8 mouse cellular contexts compared by ENCODE assay signal in the genomic region with DNA sequence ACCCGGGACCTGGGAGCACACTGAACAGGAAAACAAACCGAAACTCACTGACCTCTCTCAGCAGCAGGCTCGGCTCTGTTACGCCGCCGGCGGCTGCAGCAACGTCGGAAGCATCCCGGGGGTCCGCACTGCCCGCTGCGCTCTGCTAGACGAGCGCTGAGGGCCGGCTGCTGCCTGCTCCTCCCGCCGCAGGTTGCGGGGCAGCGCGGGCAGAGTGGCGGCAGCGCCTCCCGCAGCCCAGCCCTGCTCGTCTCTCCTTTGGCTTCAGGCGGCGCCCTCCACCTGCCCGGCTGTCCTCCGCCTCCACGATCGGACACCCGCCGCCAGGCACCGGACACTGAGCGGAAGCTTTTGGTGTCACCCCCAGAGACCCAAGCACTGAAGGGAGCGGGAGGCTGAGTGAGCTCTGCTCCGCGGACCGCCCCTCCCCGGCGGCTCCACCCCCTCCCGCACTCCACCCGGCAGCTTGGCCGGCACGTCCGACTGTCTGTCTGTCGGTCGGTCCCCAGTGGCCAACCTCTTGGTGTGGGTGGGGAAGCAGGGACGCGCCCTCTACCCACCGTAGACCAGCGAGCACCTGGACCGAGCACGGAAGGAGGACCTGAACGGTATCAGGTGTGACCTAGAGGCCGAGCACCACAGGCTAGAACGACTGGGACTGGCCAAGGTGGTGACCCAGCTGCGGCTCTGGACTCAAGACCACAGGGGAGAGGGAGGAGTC. TPM values are rescaled to one million over a fixed set of nuclear protein-coding genes. Genes with fewer than 3 reads are reported as not detected.
A peak's percentile ranks its signal among the peaks of the same experiment; 100 is the strongest.
DNase-seq lines count a peak whose midpoint lies in the region; ATAC-seq and TF ChIP-seq lines count a peak whose summit lies in the region.

A gene (minus strand): TSS at position 420 of the 721 bp plus-strand sequence.

- H3K4me1 ChIP-seq in E14TG2a.4 (replicated peaks; ENCODE audit: low read depth, low read length): peaks cover 9% of the 10 kb centered on the region
- no peaks in the 10 kb centered on the region for H3K4me1 ChIP-seq in forebrain, embryonic 11.5 days (replicated peaks; ENCODE audit: control insufficient read depth, insufficient read depth, low read length)
- H3K4me1 ChIP-seq in heart, embryonic 16.5 days (ENCODE audit: control insufficient read depth, insufficient read depth, low read length): peaks cover 2% of the 10 kb centered on the region; the same call in 1 of the 2 replicates
- H3K4me1 ChIP-seq in liver, postnatal 0 days (ENCODE audit: insufficient read depth): no peaks in the 10 kb centered on the region; the same call in 1 of the 2 replicates
- peaks cover 7% of the 10 kb centered on the region for H3K4me1 ChIP-seq in neural tube, embryonic 13.5 days (replicated peaks)

- H3K4me3 ChIP-seq in E14TG2a.4 (replicated peaks; ENCODE audit: low read length): peak within 1 kb of the TSS; percentile 87
- peak within 1 kb of the TSS; percentile 66 for H3K4me3 ChIP-seq in forebrain, embryonic 11.5 days (ENCODE audit: low read depth, low read length)
- peak within 1 kb of the TSS; percentile 88 for H3K4me3 ChIP-seq in heart, embryonic 16.5 days (ENCODE audit: low read length)
- H3K4me3 ChIP-seq in liver, postnatal 0 days (ENCODE audit: low read depth, low read length): peak within 1 kb of the TSS; percentile 64
- peak within 1 kb of the TSS; percentile 69 for H3K4me3 ChIP-seq in neural tube, embryonic 13.5 days

- H3K9ac ChIP-seq in forebrain, embryonic 11.5 days (ENCODE audit: low read length): peak within 1 kb of the TSS; percentile 74
- H3K9ac ChIP-seq in heart, embryonic 16.5 days (ENCODE audit: low read length): peak within 1 kb of the TSS; percentile 80
- H3K9ac ChIP-seq in liver, postnatal 0 days (replicated peaks): peak within 1 kb of the TSS; percentile 75
- peak within 1 kb of the TSS; percentile 81 for H3K9ac ChIP-seq in neural tube, embryonic 13.5 days

- TF ChIP-seq CTCF in E14TG2a.4 (conservative IDR thresholded peaks at IDR 0.05; ENCODE audit: low read length): no peak
- peak; percentile 17; the same call in 1 of the 2 replicates for TF ChIP-seq CTCF in liver, postnatal 0 days (IDR thresholded peaks at IDR 0.05; ENCODE audit: low read depth)

- DNase-seq in brain, embryonic 18.5 days (ENCODE audit: low read depth, low spot score): peak; percentile 16
- DNase-seq in forebrain, embryonic 11.5 days (ENCODE audit: low spot score): peak; percentile 77
- peak; percentile 81 for DNase-seq in kidney, postnatal 10 days
- DNase-seq in liver, postnatal 0 days: peak; percentile 75
- DNase-seq in thymus, postnatal 14 days: peak; percentile 9

- H3K27ac ChIP-seq in forebrain, embryonic 11.5 days (ENCODE audit: low read depth, low read length): no peak within 1 kb of the TSS
- H3K27ac ChIP-seq in heart, embryonic 16.5 days (ENCODE audit: low read length): no peak within 1 kb of the TSS
- peak within 1 kb of the TSS; percentile 50 for H3K27ac ChIP-seq in liver, postnatal 0 days (ENCODE audit: low read depth)
- peak within 1 kb of the TSS; percentile 84 for H3K27ac ChIP-seq in neural tube, embryonic 13.5 days (replicated peaks)

- under 1% methylated on average over 54 of the region's 58 CpGs for WGBS in forebrain, embryonic 11.5 days
- 1% methylated on average over 58 of the region's 58 CpGs for WGBS in heart, embryonic 16.5 days
- 1% methylated on average over 56 of the region's 58 CpGs for WGBS in liver, postnatal 0 days (ENCODE audit: insufficient replicate concordance)
- 1% methylated on average over 57 of the region's 58 CpGs for WGBS in neural tube, embryonic 13.5 days

- no peak for TF ChIP-seq EP300 in liver, postnatal 0 days (IDR thresholded peaks at IDR 0.05; ENCODE audit: low read depth)

- peaks cover 45% of the 10 kb centered on the region for H3K27me3 ChIP-seq in E14TG2a.4 (ENCODE audit: insufficient read depth, low read length)
- peaks cover 3% of the 10 kb centered on the region; the same call in 1 of the 2 replicates for H3K27me3 ChIP-seq in forebrain, embryonic 11.5 days (ENCODE audit: control insufficient read depth, insufficient read depth, low read length)
- no peaks in the 10 kb centered on the region; the same call in 1 of the 2 replicates for H3K27me3 ChIP-seq in heart, embryonic 16.5 days (ENCODE audit: control insufficient read depth, insufficient read depth, low read length)
- H3K27me3 ChIP-seq in liver, postnatal 0 days (ENCODE audit: insufficient read depth, low read length): 0 out of 2 replicates have a peak, but pooled peaks cover 10% of the 10 kb centered on the region
- 0 out of 2 replicates have a peak, but pooled peaks cover 5% of the 10 kb centered on the region for H3K27me3 ChIP-seq in neural tube, embryonic 13.5 days

- ATAC-seq in forebrain, embryonic 11.5 days (replicated peaks; ENCODE audit: low FRiP score): peak; percentile 77
- ATAC-seq in heart, embryonic 16.5 days (replicated peaks; ENCODE audit: extremely low read depth, insufficient read depth, low FRiP score): peak; percentile 66
- peak; percentile 88 for ATAC-seq in liver, postnatal 0 days
- peak; percentile 82 for ATAC-seq in neural tube, embryonic 13.5 days (ENCODE audit: low read depth)

- H3K9me3 ChIP-seq in E14TG2a.4 (ENCODE audit: low read length): no peaks in the 10 kb centered on the region
- no peaks in the 10 kb centered on the region for H3K9me3 ChIP-seq in forebrain, embryonic 11.5 days (ENCODE audit: control insufficient read depth, low read length)
- no peaks in the 10 kb centered on the region for H3K9me3 ChIP-seq in heart, embryonic 16.5 days (replicated peaks; ENCODE audit: control insufficient read depth, low read length)
- no peaks in the 10 kb centered on the region for H3K9me3 ChIP-seq in liver, postnatal 0 days (ENCODE audit: low read length)
- no peaks in the 10 kb centered on the region for H3K9me3 ChIP-seq in neural tube, embryonic 13.5 days

- H3K4me2 ChIP-seq in forebrain, embryonic 11.5 days (ENCODE audit: low read depth, low read length, severe bottlenecking): peak within 1 kb of the TSS; percentile 68
- peak within 1 kb of the TSS; percentile 96 for H3K4me2 ChIP-seq in heart, embryonic 16.5 days (ENCODE audit: low read depth, low read length)
- H3K4me2 ChIP-seq in liver, postnatal 0 days (ENCODE audit: low read depth, low read length): peak within 1 kb of the TSS; percentile 65
- peak within 1 kb of the TSS; percentile 80 for H3K4me2 ChIP-seq in neural tube, embryonic 13.5 days

- no peaks in the 10 kb centered on the region for H3K36me3 ChIP-seq in E14TG2a.4 (ENCODE audit: insufficient read depth, low read length)
- no peaks in the 10 kb centered on the region for H3K36me3 ChIP-seq in forebrain, embryonic 11.5 days (ENCODE audit: control insufficient read depth, insufficient read depth, low read length)
- no peaks in the 10 kb centered on the region for H3K36me3 ChIP-seq in heart, embryonic 16.5 days (ENCODE audit: control insufficient read depth, insufficient read depth)
- H3K36me3 ChIP-seq in liver, postnatal 0 days (replicated peaks; ENCODE audit: insufficient read depth, low read length): no peaks in the 10 kb centered on the region
- no peaks in the 10 kb centered on the region for H3K36me3 ChIP-seq in neural tube, embryonic 13.5 days

RNA-seq across cellular contexts. Expression of the gene that starts here (rescaled TPM):
- polyA plus RNA-seq in forebrain, embryonic 11.5 days (2014; fragmentation: Nextera tagmentation; extraction: Ambion mirVana): 1.4 and 1.6 TPM in 2 replicates
- 0.24 and 0.45 TPM in 2 replicates for polyA plus RNA-seq in heart, embryonic 16.5 days (2015; fragmentation: Nextera tagmentation; extraction: Ambion mirVana)
- polyA plus RNA-seq in liver, postnatal 0 days (2015; fragmentation: Nextera tagmentation; extraction: Ambion mirVana): 0.46 and 0.47 TPM in 2 replicates
- polyA plus RNA-seq in neural tube, embryonic 13.5 days (2015; fragmentation: Nextera tagmentation; extraction: Ambion mirVana): 10.7 and 10.9 TPM in 2 replicates

Comparison
In these comparisons a context has a peak if more than half of its experiments do, and no peak if none do; other contexts are left out.
1. Peak in ATAC-seq, H3K4me3 ChIP-seq, H3K9ac ChIP-seq and H3K4me2 ChIP-seq in heart, embryonic 16.5 days; RNA of the gene not detected or under 1 TPM.
2. Peak in DNase-seq, ATAC-seq, H3K4me3 ChIP-seq, H3K27ac ChIP-seq, H3K9ac ChIP-seq and H3K4me2 ChIP-seq in liver, postnatal 0 days; RNA of the gene not detected or under 1 TPM.
3. DNase-seq: peak in every context shown above with its lines; median percentile 81 in kidney, postnatal 10 days; 77 in forebrain, embryonic 11.5 days; 75 in liver, postnatal 0 days; 16 in brain, embryonic 18.5 days; 9 in thymus, postnatal 14 days.